Mouse (Mus musculus) olfactory bulb, adult 2 months (tissue): ENCODE results near the gene Macrod1.

Experiments
- CTCF ChIP-seq: fragments of 200-500 bp; IDR thresholded peaks from 2 replicates; pipeline ENCODE4 v1.5.1; 2012; ENCODE audit warnings: low read depth, mild to moderate bottlenecking, low read length, moderate library complexity; ENCODE audit not compliant: insufficient read depth
- POLR2A ChIP-seq: fragments of 200-500 bp; IDR thresholded peaks from 2 replicates; pipeline ENCODE4 v1.6.1; 2012; ENCODE audit warnings: mild to moderate bottlenecking, low read depth, low read length, moderate library complexity; ENCODE audit not compliant: insufficient read depth

GRCm38 (mm10) chr19:7068136-7068535 lies 11.5 kb downstream of the Macrod1 start:
- TF ChIP-seq CTCF (peak; percentile 85), POLR2A (no peak)
